ENCODE assay signal across 27 mouse cellular contexts in the genomic region with DNA sequence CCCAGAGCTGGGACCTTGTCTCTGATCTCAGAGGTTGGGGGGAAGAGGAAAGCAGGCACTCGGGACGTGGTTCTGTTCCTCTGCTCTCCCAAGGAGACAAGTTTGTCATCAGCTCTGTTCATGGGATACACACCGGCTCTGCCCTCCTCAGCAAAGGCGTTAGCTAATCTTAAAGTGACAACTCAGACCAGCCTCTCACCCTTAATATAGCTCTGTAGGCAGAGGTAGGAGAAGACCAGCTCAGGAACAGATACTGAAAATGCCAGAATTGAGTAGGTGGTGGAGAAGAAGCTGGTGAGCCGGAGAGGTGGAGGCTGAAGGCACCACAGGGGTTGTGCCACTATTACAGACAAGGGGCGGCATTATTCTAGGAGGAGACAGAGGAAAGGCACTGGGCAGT. TPM values are rescaled to one million over a fixed set of nuclear protein-coding genes. Genes with fewer than 3 reads are reported as not detected.
A peak's percentile ranks its signal among the peaks of the same experiment; 100 is the strongest.
DNase-seq lines count a peak whose midpoint lies in the region; ATAC-seq lines count a peak whose summit lies in the region.
"Had no signal": no experiment of that assay in that cellular context is flagged by ENCODE, and none has a peak within 500 bp of the region (broad histone marks: within the 10 kb centered on the region; RNA-seq: fewer than 3 reads in every experiment).

No protein-coding gene starts in this region.

- ATAC-seq in frontal cortex, adult (ENCODE audit: low TSS enrichment), result peak; percentile 66
- ATAC-seq: activated CD4-positive, CD25-positive, alpha-beta regulatory T cell, adult 4 months; CD4-positive, CD25-positive, alpha-beta regulatory T cell, adult 4 months; Patski had no signal

- DNase-seq in frontal cortex, postnatal 25 days (ENCODE audit: low spot score in 2 of 2), result no peak
- DNase-seq in heart, adult 11 months, result peak; percentile 61
- DNase-seq in heart, adult 18-20 months, result no peak
- peak; percentile 47 for DNase-seq in brain, adult 2 months (ENCODE audit: low read depth, low spot score)
- peak; percentile 21 for DNase-seq in telencephalon, adult 2 months (ENCODE audit: low read depth, low spot score)
- no peak for DNase-seq in cerebellum, adult 18-20 months
- no peak for DNase-seq in embryo, embryonic 11 days
- DNase-seq: adrenal gland, adult 2 months; adrenal gland, adult 8-10 months; adrenal gland, postnatal 10 days; adrenal gland, postnatal 14 days; adrenal gland, postnatal 25 days; adrenal gland, postnatal 36 days; B cell, adult 2 months; cerebellum, adult 11 months; cerebellum, adult 11-12 months; cerebellum, adult 2 months had no signal

RNA-seq across cellular contexts. Expression of a gene that starts 3.8 kb away (rescaled TPM):
- under 1 TPM; 0.30 to 0.31 TPM for total RNA-seq in heart, adult 18-20 months (2021)
- total RNA-seq: CH12.LX, G1E, MEL had no signal

RNA-seq across cellular contexts. Expression of a gene that starts 38.7 kb away (rescaled TPM):
- total RNA-seq in heart, adult 18-20 months (2021), result not detected
- total RNA-seq: adrenal gland, adult 18-20 months; adrenal gland, adult 2 months; adrenal gland, adult 8-10 months; adrenal gland, postnatal 10 days; adrenal gland, postnatal 14 days; adrenal gland, postnatal 25 days; adrenal gland, postnatal 36 days; adrenal gland, postnatal 4 days; CH12.LX; ES-E14; G1E; MEL had no signal

Comparison
In these comparisons a context has a peak if more than half of its experiments do, and no peak if none do; other contexts are left out.
1. DNase-seq: peak in heart, adult 11 months (single experiment), brain, adult 2 months (single experiment) and telencephalon, adult 2 months (single experiment); none in frontal cortex, postnatal 25 days (0 of 2), heart, adult 18-20 months (0 of 2), cerebellum, adult 18-20 months (0 of 2) and embryo, embryonic 11 days (single experiment).